Mouse (Mus musculus): ENCODE data around the gene Gm20903. TPM values are rescaled to one million over a fixed set of nuclear protein-coding genes. Genes with fewer than 3 reads are reported as not detected.

Gene Gm20903
- total RNA-seq (2023), result not detected

DNA sequence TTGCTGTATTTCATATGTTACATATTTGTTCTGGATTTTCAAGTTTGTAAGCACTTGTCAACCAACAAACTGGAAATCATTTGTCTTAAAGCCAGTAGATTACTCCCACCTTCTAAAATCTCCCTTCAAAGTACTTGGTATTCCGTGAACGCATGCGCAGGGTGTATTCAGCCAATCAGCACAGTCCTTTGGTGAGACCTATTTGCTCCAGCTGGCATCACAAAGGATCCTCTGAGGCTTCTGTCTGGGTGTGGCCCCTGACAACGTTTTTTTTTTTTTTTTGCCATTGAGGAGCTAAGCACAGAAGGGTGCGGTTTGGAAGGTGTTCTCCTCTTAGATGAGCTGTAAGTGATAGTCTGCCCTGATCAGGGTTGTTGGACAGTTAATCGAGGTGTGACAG is at the start of gene Gm20903:
TSS of gene Gm20903 (plus strand) at position 301 of the 400 bp plus-strand sequence.

